Mouse (Mus musculus) liver, adult 10 weeks (tissue): Measurements from ENCODE around the gene Ogfrl1. TPM values are rescaled to one million over a fixed set of nuclear protein-coding genes. Genes with fewer than 3 reads are reported as not detected.

ENCODE experiments used
- polyA plus RNA-seq: library from polyadenylated mRNA; stranded (reverse); fragments of 350-450 nt; fragmentation: Illumina TruSeq; extraction: RNeasy Lipid Tissue Mini Kit (QIAGEN cat#74804); gene quantifications from one replicate; pipeline ENCODE4 v1.2.3, GENCODE M21; 2014; ENCODE audit warnings: low read depth, low replicate concordance

The Ogfrl1 gene
- 22.3 TPM for polyA plus RNA-seq

GRCm38 (mm10) chr1:23397623-23398022, at the start of gene Ogfrl1:
Gene Ogfrl1, minus strand, starts transcription at chr1:23397772.

